Comparison of ENCODE assay signal across 27 mouse cellular contexts in the genomic region with DNA sequence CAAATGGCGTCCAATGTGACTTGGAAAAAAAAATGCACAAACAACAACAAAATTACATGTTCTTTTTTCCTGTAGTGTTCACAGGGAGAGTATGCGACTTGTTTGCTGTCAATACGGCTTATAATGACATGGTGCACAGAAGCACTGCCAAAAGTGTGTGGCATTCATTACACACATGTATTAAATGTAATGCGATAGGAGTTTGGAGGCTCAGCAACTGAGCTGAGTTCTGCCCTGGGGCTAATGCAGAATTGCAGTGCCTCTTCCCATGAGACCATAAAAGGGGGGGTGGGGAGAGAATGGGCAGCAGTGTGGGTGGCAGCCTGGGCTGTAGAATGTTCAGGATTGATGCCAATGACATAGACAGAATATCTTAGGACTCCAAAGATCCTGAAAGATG.
DNase-seq lines count a peak whose midpoint lies in the region; ATAC-seq and TF ChIP-seq lines count a peak whose summit lies in the region.
"Had no signal": no experiment of that assay in that cellular context is flagged by ENCODE, and none has a peak within 500 bp of the region (broad histone marks: within the 10 kb centered on the region; RNA-seq: fewer than 3 reads in every experiment).

No protein-coding gene starts in this region.

- H3K4me3 ChIP-seq in hindbrain, embryonic 11.5 days (ENCODE audit: low read depth, low read length): no peak overlapping the region
- no peak overlapping the region for H3K4me3 ChIP-seq in hindbrain, embryonic 13.5 days
- no peak overlapping the region for H3K4me3 ChIP-seq in midbrain, embryonic 16.5 days (ENCODE audit: low read depth, low read length)
- no peak overlapping the region for H3K4me3 ChIP-seq in midbrain, postnatal 0 days (ENCODE audit: low read depth, low read length)
- H3K4me3 ChIP-seq: embryonic facial prominence, embryonic 15.5 days; heart, embryonic 15.5 days; hindbrain, embryonic 12.5 days; limb, embryonic 13.5 days; lung, embryonic 15.5 days; neural tube, embryonic 13.5 days; stomach, embryonic 15.5 days had no signal

- H3K4me2 ChIP-seq in hindbrain, embryonic 11.5 days (replicated peaks; ENCODE audit: low read depth, low read length): no peak overlapping the region
- no peak overlapping the region for H3K4me2 ChIP-seq in hindbrain, embryonic 13.5 days
- no peak overlapping the region for H3K4me2 ChIP-seq in midbrain, embryonic 16.5 days (ENCODE audit: low read length)
- no peak overlapping the region for H3K4me2 ChIP-seq in midbrain, postnatal 0 days (ENCODE audit: low read depth, low read length, poor library complexity, severe bottlenecking)
- H3K4me2 ChIP-seq: embryonic facial prominence, embryonic 15.5 days; heart, embryonic 15.5 days; hindbrain, embryonic 12.5 days; limb, embryonic 13.5 days; liver, embryonic 11.5 days; lung, embryonic 15.5 days; neural tube, embryonic 13.5 days; stomach, embryonic 15.5 days had no signal

- TF ChIP-seq CTCF in midbrain, postnatal 0 days (IDR thresholded peaks at IDR 0.05): no peak

- H3K36me3 ChIP-seq in hindbrain, embryonic 11.5 days (ENCODE audit: control insufficient read depth, insufficient read depth, low read length): no peaks in the 10 kb centered on the region
- H3K36me3 ChIP-seq in hindbrain, embryonic 13.5 days: no peaks in the 10 kb centered on the region
- H3K36me3 ChIP-seq in midbrain, embryonic 16.5 days (ENCODE audit: control insufficient read depth, insufficient read depth, low read length): no peaks in the 10 kb centered on the region
- no peaks in the 10 kb centered on the region for H3K36me3 ChIP-seq in midbrain, postnatal 0 days (ENCODE audit: insufficient read depth, low read length)
- H3K36me3 ChIP-seq: embryonic facial prominence, embryonic 15.5 days; heart, embryonic 15.5 days; hindbrain, embryonic 12.5 days; limb, embryonic 13.5 days; lung, embryonic 15.5 days; neural tube, embryonic 13.5 days; stomach, embryonic 15.5 days had no signal

- no peak for ATAC-seq in hindbrain, embryonic 11.5 days (ENCODE audit: low FRiP score)
- ATAC-seq in hindbrain, embryonic 13.5 days (ENCODE audit: low FRiP score): no peak
- 0 out of 2 replicates have a peak, but pooled peaks have one; percentile 32 for ATAC-seq in midbrain, embryonic 16.5 days
- ATAC-seq in midbrain, postnatal 0 days (ENCODE audit: low FRiP score): no peak
- ATAC-seq: intestine, embryonic 16.5 days had no signal

- H3K27me3 ChIP-seq in hindbrain, embryonic 11.5 days (ENCODE audit: control insufficient read depth, insufficient read depth, low read length): no peaks in the 10 kb centered on the region
- no peaks in the 10 kb centered on the region for H3K27me3 ChIP-seq in hindbrain, embryonic 13.5 days
- H3K27me3 ChIP-seq in midbrain, embryonic 16.5 days (ENCODE audit: control insufficient read depth, insufficient read depth, low read depth, low read length): no peaks in the 10 kb centered on the region
- no peaks in the 10 kb centered on the region for H3K27me3 ChIP-seq in midbrain, postnatal 0 days (ENCODE audit: insufficient read depth, low read length)
- H3K27me3 ChIP-seq: embryonic facial prominence, embryonic 15.5 days; heart, embryonic 15.5 days; hindbrain, embryonic 12.5 days; limb, embryonic 13.5 days; lung, embryonic 15.5 days; neural tube, embryonic 13.5 days; stomach, embryonic 15.5 days had no signal

- no peak overlapping the region for H3K9ac ChIP-seq in hindbrain, embryonic 11.5 days (ENCODE audit: low read depth, low read length)
- H3K9ac ChIP-seq in hindbrain, embryonic 13.5 days: no peak overlapping the region
- no peak overlapping the region for H3K9ac ChIP-seq in midbrain, embryonic 16.5 days (ENCODE audit: low read depth, low read length)
- no peak overlapping the region for H3K9ac ChIP-seq in midbrain, postnatal 0 days (replicated peaks; ENCODE audit: low read length, poor library complexity, severe bottlenecking)
- H3K9ac ChIP-seq: embryonic facial prominence, embryonic 15.5 days; heart, embryonic 15.5 days; hindbrain, embryonic 12.5 days; limb, embryonic 13.5 days; lung, embryonic 15.5 days; neural tube, embryonic 13.5 days; stomach, embryonic 15.5 days had no signal

- 72% methylated on average over 4 of the region's 4 CpGs for WGBS in hindbrain, embryonic 11.5 days
- 60% methylated on average over 4 of the region's 4 CpGs for WGBS in hindbrain, embryonic 13.5 days
- WGBS in midbrain, embryonic 16.5 days: 53% methylated on average over 4 of the region's 4 CpGs
- WGBS in midbrain, postnatal 0 days: 69% methylated on average over 4 of the region's 4 CpGs

- no peaks in the 10 kb centered on the region for H3K4me1 ChIP-seq in hindbrain, embryonic 11.5 days (replicated peaks; ENCODE audit: control insufficient read depth, insufficient read depth, low read length)
- H3K4me1 ChIP-seq in hindbrain, embryonic 13.5 days (replicated peaks): peaks cover 5% of the 10 kb centered on the region
- H3K4me1 ChIP-seq in midbrain, embryonic 16.5 days (ENCODE audit: control insufficient read depth, insufficient read depth, low read length): no peaks in the 10 kb centered on the region; the same call in 1 of the 2 replicates
- no peaks in the 10 kb centered on the region for H3K4me1 ChIP-seq in midbrain, postnatal 0 days (ENCODE audit: insufficient read depth, low read length)
- H3K4me1 ChIP-seq: embryonic facial prominence, embryonic 15.5 days; heart, embryonic 15.5 days; hindbrain, embryonic 12.5 days; limb, embryonic 13.5 days; lung, embryonic 15.5 days; stomach, embryonic 15.5 days had no signal

- no peaks in the 10 kb centered on the region for H3K9me3 ChIP-seq in hindbrain, embryonic 11.5 days (ENCODE audit: control insufficient read depth, low read length)
- no peaks in the 10 kb centered on the region for H3K9me3 ChIP-seq in hindbrain, embryonic 13.5 days
- H3K9me3 ChIP-seq in midbrain, embryonic 16.5 days (replicated peaks; ENCODE audit: control insufficient read depth, low read length, poor library complexity, severe bottlenecking): no peaks in the 10 kb centered on the region
- no peaks in the 10 kb centered on the region for H3K9me3 ChIP-seq in midbrain, postnatal 0 days (ENCODE audit: low read length)
- H3K9me3 ChIP-seq: embryonic facial prominence, embryonic 15.5 days; heart, embryonic 15.5 days; hindbrain, embryonic 12.5 days; limb, embryonic 13.5 days; lung, embryonic 15.5 days; neural tube, embryonic 13.5 days; stomach, embryonic 15.5 days had no signal

- DNase-seq in hindbrain, embryonic 11.5 days (ENCODE audit: low spot score): peak; percentile 9
- no peak for DNase-seq in midbrain, postnatal 0 days (ENCODE audit: low spot score)
- DNase-seq in forelimb bud, embryonic 11.5 days (ENCODE audit: low read depth, low spot score): peak; percentile 19
- DNase-seq in lung, postnatal 36 days: no peak
- DNase-seq in layer of hippocampus, postnatal 14 days (ENCODE audit: low spot score in 2 of 2): no peak
- DNase-seq: adrenal gland, adult 8-10 months; B cell, adult 2 months; cerebellum, adult 8-10 months; cerebellum, postnatal 25 days; gastrocnemius, postnatal 14 days; kidney, adult 8-10 months; kidney, postnatal 4 days; layer of hippocampus, adult 9-11 months; right cerebral cortex, postnatal 14 days; thymus, postnatal 14 days had no signal

- no peak overlapping the region for H3K27ac ChIP-seq in hindbrain, embryonic 11.5 days (ENCODE audit: low read depth, low read length)
- H3K27ac ChIP-seq in hindbrain, embryonic 13.5 days: no peak overlapping the region
- no peak overlapping the region for H3K27ac ChIP-seq in midbrain, embryonic 16.5 days (ENCODE audit: low read length)
- H3K27ac ChIP-seq in midbrain, postnatal 0 days (ENCODE audit: low read depth, low read length): no peak overlapping the region
- H3K27ac ChIP-seq: embryonic facial prominence, embryonic 15.5 days; heart, embryonic 15.5 days; hindbrain, embryonic 12.5 days; kidney, postnatal 0 days; limb, embryonic 13.5 days; lung, embryonic 15.5 days; neural tube, embryonic 13.5 days; stomach, embryonic 15.5 days had no signal

Comparison
In these comparisons a context has a peak if more than half of its experiments do, and no peak if none do; other contexts are left out.
1. DNase-seq: peak in hindbrain, embryonic 11.5 days (single experiment) and forelimb bud, embryonic 11.5 days (single experiment); none in midbrain, postnatal 0 days (single experiment), lung, postnatal 36 days (single experiment) and layer of hippocampus, postnatal 14 days (0 of 2).